Mouse (Mus musculus) forebrain, embryonic 15.5 days (tissue): ENCODE measurements around the gene Gm20696. TPM values are rescaled to one million over a fixed set of nuclear protein-coding genes. Genes with fewer than 3 reads are reported as not detected.

Experiments used
- ATAC-seq: fragments of 200-750 bp; cut with Nextera tagmentation; replicated peaks from 2 replicates; pipeline ENCODE4 v1.8.0; 2017; ENCODE audit warnings: mild to moderate bottlenecking, moderate TSS enrichment, moderate library complexity
- H3K27ac ChIP-seq: fragments of 300-500 bp; sonication (generic); replicated peaks from 2 replicates; pipeline ENCODE4 v1.5.1; 2015; ENCODE audit warnings: mild to moderate bottlenecking, inconsistent platforms
- H3K27me3 ChIP-seq: fragments of 300-500 bp; sonication (generic); 2 replicates; pipeline ENCODE4 v1.6.1; 2015; ENCODE audit warnings: inconsistent platforms
- H3K36me3 ChIP-seq: fragments of 300-500 bp; sonication (generic); 2 replicates; pipeline ENCODE4 v1.6.1; 2015; ENCODE audit warnings: mild to moderate bottlenecking, inconsistent platforms
- H3K4me1 ChIP-seq: fragments of 300-500 bp; sonication (generic); 2 replicates; pipeline ENCODE4 v1.6.1; 2015; ENCODE audit warnings: inconsistent platforms
- H3K4me2 ChIP-seq: fragments of 300-500 bp; sonication (generic); replicated peaks from 2 replicates; pipeline ENCODE4 v1.6.1; 2015; ENCODE audit warnings: mild to moderate bottlenecking, inconsistent platforms
- H3K4me3 ChIP-seq: fragments of 300-500 bp; sonication (generic); 2 replicates; pipeline ENCODE4 v1.5.1; 2015; ENCODE audit warnings: mild to moderate bottlenecking, inconsistent platforms
- H3K9ac ChIP-seq: fragments of 300-500 bp; sonication (generic); replicated peaks from 2 replicates; pipeline ENCODE4 v1.6.1; 2015; ENCODE audit warnings: mild to moderate bottlenecking, inconsistent platforms
- H3K9me3 ChIP-seq: fragments of 300-500 bp; sonication (generic); 2 replicates; pipeline ENCODE4 v1.6.1; 2016; ENCODE audit warnings: inconsistent platforms
- WGBS: fragments of 180-500 bp; shearing (Covaris S2); methylation state at CpG from one replicate; pipeline ENCODE4 v1.1.7; 2015; ENCODE audit warnings: mixed read lengths; 5-methylcytosine and 5-hydroxymethylcytosine counted together
- polyA plus RNA-seq: library from polyadenylated mRNA; unstranded; fragments of >200 nt; fragmentation: Nextera tagmentation; extraction: Ambion mirVana; gene quantifications from 2 replicates; pipeline ENCODE4 v1.2.1, GENCODE M21; 2015

Gm20696 gene
- polyA plus RNA-seq, 1 experiment from 2014 or later: 5.8 TPM

DNA sequence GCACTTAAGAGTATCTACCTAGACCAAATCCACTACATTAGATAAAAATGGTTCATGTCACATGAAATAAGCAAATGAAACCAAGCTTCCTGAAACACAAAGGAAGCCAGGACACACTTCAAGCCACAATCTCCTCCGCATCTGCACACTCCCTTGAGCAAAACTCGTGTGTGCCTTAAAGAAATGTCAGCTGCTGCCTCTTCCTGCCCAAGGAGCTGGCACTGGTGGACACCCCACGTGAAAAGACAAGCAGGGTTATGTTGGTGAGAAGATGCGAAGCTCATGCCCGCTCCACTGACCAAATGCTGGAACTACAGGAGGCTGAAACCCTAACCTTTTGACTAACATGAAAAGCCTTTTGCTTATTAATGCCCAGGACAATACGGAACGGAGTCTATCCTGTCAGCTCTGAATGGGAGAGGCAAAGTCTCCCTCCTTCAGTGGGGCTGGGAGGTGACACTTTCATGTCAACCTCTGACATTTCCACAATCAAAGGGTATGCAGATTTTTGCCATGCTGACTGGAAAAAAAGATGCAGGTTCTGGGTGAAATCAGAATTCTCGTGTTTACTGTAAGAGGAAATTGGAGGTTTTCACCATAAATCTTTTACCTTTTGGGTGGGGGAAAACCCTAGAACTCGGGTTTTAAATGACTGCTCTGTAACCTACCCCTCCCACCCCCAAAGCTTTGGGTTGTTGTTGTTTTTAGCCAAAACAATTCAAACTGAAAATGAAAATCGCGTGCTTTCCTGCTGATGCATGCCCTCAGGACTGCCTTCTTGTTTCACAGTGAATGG lies 405.5 kb downstream of the Gm20696 start:
- no peaks in the 10 kb centered on the region for H3K9me3 ChIP-seq
- H3K4me2 ChIP-seq: no peak overlapping the region
- no peaks in the 10 kb centered on the region for H3K36me3 ChIP-seq
- H3K4me3 ChIP-seq: no peak overlapping the region
- H3K27ac ChIP-seq: no peak overlapping the region
- no peak overlapping the region for H3K9ac ChIP-seq
- no peak for ATAC-seq
- H3K4me1 ChIP-seq: peaks cover 33% of the 10 kb centered on the region
- H3K27me3 ChIP-seq: peaks cover 3% of the 10 kb centered on the region; the same call in 1 of the 2 replicates
- WGBS: 48% methylated on average over 11 of the region's 11 CpGs

DNA sequence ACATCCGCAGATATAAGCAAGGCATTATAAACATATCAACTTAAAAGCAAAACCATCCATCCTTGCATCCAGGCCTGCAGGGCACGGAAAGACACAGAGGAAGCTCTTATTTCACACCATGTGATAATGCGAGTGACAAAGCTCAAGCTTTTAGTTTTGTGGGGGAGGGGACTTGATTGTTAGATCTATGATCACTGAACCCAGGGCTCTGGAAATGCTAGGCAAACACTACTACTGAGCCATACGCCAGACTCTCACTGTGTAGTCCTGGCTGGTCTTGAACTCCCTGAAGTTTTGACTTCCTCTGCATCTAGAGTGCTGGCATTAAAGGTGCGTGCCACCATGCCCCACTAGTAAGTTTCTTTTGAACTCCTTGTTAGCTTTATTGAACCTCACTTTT lies 408.3 kb downstream of the Gm20696 start:
- H3K9ac ChIP-seq: no peak overlapping the region
- 79% methylated on average over 5 of the region's 5 CpGs for WGBS
- H3K4me3 ChIP-seq: no peak overlapping the region
- H3K4me1 ChIP-seq: peaks cover 8% of the 10 kb centered on the region; the same call in 1 of the 2 replicates
- no peak overlapping the region for H3K27ac ChIP-seq
- no peaks in the 10 kb centered on the region for H3K9me3 ChIP-seq
- no peaks in the 10 kb centered on the region for H3K36me3 ChIP-seq
- H3K4me2 ChIP-seq: no peak overlapping the region
- no peak for ATAC-seq
- H3K27me3 ChIP-seq: no peaks in the 10 kb centered on the region

- Histone ChIP-seq H3K27me3 (no peaks in the 10 kb centered on the region), H3K9me3 (no peaks in the 10 kb centered on the region)
- no peak for ATAC-seq
Observed at GRCm38 (mm10) chr6:99257676-99258075, 408.9 kb downstream of the Gm20696 start.

GRCm38 (mm10) chr6:99253331-99253730 lies 413.3 kb downstream of the Gm20696 start:
- no peaks in the 10 kb centered on the region for H3K4me1 ChIP-seq
- ATAC-seq: no peak
- no peaks in the 10 kb centered on the region for H3K9me3 ChIP-seq
- H3K27me3 ChIP-seq: no peaks in the 10 kb centered on the region
- no peak overlapping the region for H3K4me2 ChIP-seq
- H3K27ac ChIP-seq: no peak overlapping the region
- WGBS: 93% methylated on average over 8 of the region's 8 CpGs
- no peak overlapping the region for H3K9ac ChIP-seq
- H3K36me3 ChIP-seq: no peaks in the 10 kb centered on the region
- H3K4me3 ChIP-seq: no peak overlapping the region

More at GRCm38 (mm10) chr6:99257676-99258075, 408.9 kb downstream of the Gm20696 start:
- H3K9ac ChIP-seq: no peak overlapping the region
- H3K4me3 ChIP-seq: no peak overlapping the region
- peaks cover 8% of the 10 kb centered on the region; the same call in 1 of the 2 replicates for H3K4me1 ChIP-seq
- no peak overlapping the region for H3K27ac ChIP-seq
- 86% methylated on average over 2 of the region's 2 CpGs for WGBS
- no peaks in the 10 kb centered on the region for H3K36me3 ChIP-seq
- H3K4me2 ChIP-seq: no peak overlapping the region

- no peak overlapping the region for H3K27ac ChIP-seq
- no peak for ATAC-seq
- H3K27me3 ChIP-seq: no peaks in the 10 kb centered on the region
- no peaks in the 10 kb centered on the region for H3K36me3 ChIP-seq
- no peak overlapping the region for H3K4me3 ChIP-seq
- no peaks in the 10 kb centered on the region for H3K9me3 ChIP-seq
- WGBS: 73% methylated on average over 5 of the region's 5 CpGs
- no peak overlapping the region for H3K9ac ChIP-seq
- no peak overlapping the region for H3K4me2 ChIP-seq
- no peaks in the 10 kb centered on the region for H3K4me1 ChIP-seq
Observed at GRCm38 (mm10) chr6:99252816-99253215, 413.8 kb downstream of the Gm20696 start.

DNA sequence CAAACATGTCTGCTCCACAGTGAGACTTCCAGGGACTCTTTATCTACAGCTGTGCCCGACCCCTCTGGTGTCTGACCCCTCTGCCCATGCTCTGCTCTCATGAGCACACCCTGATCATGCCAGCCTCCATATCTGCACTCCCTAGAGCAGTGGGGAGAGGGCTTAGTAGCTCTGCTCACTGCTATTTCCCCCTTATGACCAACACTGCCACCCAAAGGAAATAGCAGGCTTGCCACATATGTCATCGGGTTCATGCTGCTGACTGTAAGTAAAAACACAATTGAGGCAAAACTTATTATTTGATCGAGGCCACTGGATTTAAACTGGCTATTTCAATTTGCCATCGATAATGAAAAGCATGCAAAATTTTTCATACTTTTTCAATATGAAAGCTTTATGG lies 414.7 kb downstream of the Gm20696 start:
- Histone ChIP-seq H3K27me3 (no peaks in the 10 kb centered on the region), H3K4me3 (no peak overlapping the region), H3K36me3 (no peaks in the 10 kb centered on the region), H3K4me2 (no peak overlapping the region), H3K9ac (no peak overlapping the region), H3K27ac (no peak overlapping the region), H3K9me3 (no peaks in the 10 kb centered on the region), H3K4me1 (no peaks in the 10 kb centered on the region)
- 93% methylated on average over 4 of the region's 4 CpGs for WGBS
- ATAC-seq: no peak

DNA sequence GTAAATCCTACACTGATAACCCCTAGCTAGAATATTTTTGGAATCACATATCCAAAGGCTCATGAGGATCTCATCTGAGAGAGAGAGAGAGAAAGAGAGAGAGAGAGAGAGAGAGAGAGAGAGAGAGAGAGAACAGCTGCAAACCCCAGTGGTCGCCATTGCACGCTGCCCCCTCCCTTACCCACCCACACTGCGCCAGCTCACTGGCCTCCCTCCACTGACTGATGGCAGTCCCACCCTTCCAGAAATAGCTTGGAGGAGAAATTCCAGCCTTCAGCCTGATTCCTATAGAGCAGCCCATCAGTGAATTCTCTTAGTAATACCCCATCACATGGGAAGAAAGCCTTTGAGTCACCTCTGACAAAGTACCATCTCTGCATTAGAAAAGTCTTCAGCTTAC lies 415.4 kb downstream of the Gm20696 start:
- Histone ChIP-seq H3K4me1 (no peaks in the 10 kb centered on the region), H3K27ac (no peak overlapping the region), H3K9ac (no peak overlapping the region), H3K27me3 (no peaks in the 10 kb centered on the region), H3K9me3 (no peaks in the 10 kb centered on the region), H3K4me2 (no peak overlapping the region), H3K36me3 (no peaks in the 10 kb centered on the region), H3K4me3 (no peak overlapping the region)
- WGBS: 100% methylated on average over 3 of the region's 3 CpGs
- ATAC-seq: no peak

- Histone ChIP-seq H3K9me3 (no peaks in the 10 kb centered on the region), H3K27ac (no peak overlapping the region), H3K4me3 (no peak overlapping the region), H3K27me3 (no peaks in the 10 kb centered on the region), H3K4me2 (no peak overlapping the region), H3K36me3 (no peaks in the 10 kb centered on the region), H3K9ac (no peak overlapping the region), H3K4me1 (no peaks in the 10 kb centered on the region)
- WGBS: 80% methylated on average over 5 of the region's 5 CpGs
- ATAC-seq: no peak
Observed at GRCm38 (mm10) chr6:99249496-99250030, 417.0 kb downstream of the Gm20696 start.

DNA sequence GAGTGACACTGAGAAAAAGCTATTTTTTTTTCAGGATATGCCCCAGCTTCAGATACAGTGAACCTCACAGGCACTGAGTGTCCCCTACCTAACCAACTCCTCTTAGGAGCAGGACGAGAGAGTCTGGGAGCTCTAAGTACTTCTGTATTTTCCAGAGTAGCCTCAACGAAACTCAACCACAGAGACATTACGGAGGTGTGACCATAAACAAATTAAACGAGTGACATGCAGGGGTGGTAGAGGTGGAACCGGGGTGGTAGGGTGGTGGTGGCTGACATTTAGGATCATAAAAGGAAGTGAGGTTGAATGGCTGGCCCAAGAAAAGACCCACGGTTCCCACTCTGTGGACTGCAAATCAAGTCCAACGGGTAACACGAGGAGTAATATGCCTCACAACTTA lies 418.2 kb downstream of the Gm20696 start:
- H3K9me3 ChIP-seq: no peaks in the 10 kb centered on the region
- H3K36me3 ChIP-seq: no peaks in the 10 kb centered on the region
- no peaks in the 10 kb centered on the region for H3K27me3 ChIP-seq
- no peak overlapping the region for H3K4me3 ChIP-seq
- no peaks in the 10 kb centered on the region for H3K4me1 ChIP-seq
- H3K27ac ChIP-seq: no peak overlapping the region
- H3K9ac ChIP-seq: no peak overlapping the region
- no peak overlapping the region for H3K4me2 ChIP-seq
- ATAC-seq: no peak
- 89% methylated on average over 8 of the region's 8 CpGs for WGBS

GRCm38 (mm10) chr6:99241625-99242395 lies 424.8 kb downstream of the Gm20696 start:
- no peak for ATAC-seq
- Histone ChIP-seq H3K9me3 (no peaks in the 10 kb centered on the region), H3K4me2 (no peak overlapping the region), H3K4me3 (no peak overlapping the region), H3K27me3 (no peaks in the 10 kb centered on the region), H3K36me3 (no peaks in the 10 kb centered on the region), H3K9ac (no peak overlapping the region), H3K27ac (no peak overlapping the region), H3K4me1 (no peaks in the 10 kb centered on the region)
- 96% methylated on average over 10 of the region's 10 CpGs for WGBS

DNA sequence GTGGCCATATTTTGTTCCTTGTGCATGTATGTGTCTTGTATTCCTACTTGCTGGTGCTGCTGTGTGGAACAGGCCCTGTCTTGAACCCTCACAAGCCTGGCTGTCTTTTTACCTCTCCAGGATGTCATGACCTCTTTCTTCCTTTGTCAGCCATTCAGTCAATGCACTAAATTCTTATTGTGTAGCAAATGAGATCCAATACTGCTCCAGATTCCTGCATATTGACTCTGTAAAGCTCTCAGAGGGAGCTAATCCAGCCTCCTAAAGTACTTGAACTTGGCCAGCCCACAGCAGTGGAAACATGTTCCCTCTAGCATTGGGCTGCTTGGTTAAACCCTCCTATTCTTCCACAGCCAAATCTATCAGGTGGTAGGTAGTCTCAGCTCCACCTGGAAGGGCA lies 425.8 kb downstream of the Gm20696 start:
- Histone ChIP-seq H3K4me2 (no peak overlapping the region), H3K27ac (no peak overlapping the region), H3K4me3 (no peak overlapping the region), H3K9me3 (no peaks in the 10 kb centered on the region), H3K9ac (no peak overlapping the region), H3K27me3 (no peaks in the 10 kb centered on the region), H3K4me1 (no peaks in the 10 kb centered on the region), H3K36me3 (no peaks in the 10 kb centered on the region)
- no peak for ATAC-seq

GRCm38 (mm10) chr6:99235588-99235987 lies 431.0 kb downstream of the Gm20696 start:
- WGBS: 85% methylated on average over 8 of the region's 8 CpGs
- Histone ChIP-seq H3K36me3 (no peaks in the 10 kb centered on the region), H3K9me3 (no peaks in the 10 kb centered on the region), H3K27me3 (no peaks in the 10 kb centered on the region), H3K4me2 (no peak overlapping the region), H3K27ac (no peak overlapping the region), H3K4me3 (no peak overlapping the region), H3K9ac (no peak overlapping the region), H3K4me1 (peaks cover 10% of the 10 kb centered on the region)
- no peak for ATAC-seq
